Mouse (Mus musculus) embryonic facial prominence, embryonic 13.5 days (tissue): ENCODE measurements around the gene Cbfb. TPM values are rescaled to one million over a fixed set of nuclear protein-coding genes. Genes with fewer than 3 reads are reported as not detected.
A peak's percentile ranks its signal among the peaks of the same experiment; 100 is the strongest.
"Not testable (repeated sequence)": the region's sequence is repeated elsewhere in the genome, so short reads cannot be mapped to it uniquely, and the experiment has no call there.

ENCODE experiments used
- ATAC-seq: fragments of 200-750 bp; cut with Nextera tagmentation; 2 replicates; pipeline ENCODE4 v1.8.0; 2017; ENCODE audit warnings: low read depth; ENCODE audit not compliant: insufficient number of reproducible peaks, insufficient read depth, low FRiP score, low TSS enrichment
- H3K27ac ChIP-seq: fragments of 300-500 bp; sonication (generic); 2 replicates; pipeline ENCODE4 v1.5.1; 2015; ENCODE audit warnings: moderate library complexity, mild to moderate bottlenecking, inconsistent platforms
- H3K27me3 ChIP-seq: fragments of 300-500 bp; sonication (generic); 2 replicates; pipeline ENCODE4 v1.6.1; 2015; ENCODE audit warnings: mild to moderate bottlenecking, inconsistent platforms
- H3K36me3 ChIP-seq: fragments of 300-500 bp; sonication (generic); 2 replicates; pipeline ENCODE4 v1.6.1; 2015; ENCODE audit warnings: mild to moderate bottlenecking, inconsistent platforms
- H3K4me1 ChIP-seq: fragments of 300-500 bp; sonication (generic); 2 replicates; pipeline ENCODE4 v1.6.1; 2015; ENCODE audit warnings: inconsistent platforms
- H3K4me2 ChIP-seq: fragments of 300-500 bp; sonication (generic); 2 replicates; pipeline ENCODE4 v1.6.1; 2015; ENCODE audit warnings: moderate library complexity, mild to moderate bottlenecking, inconsistent platforms
- H3K4me3 ChIP-seq: fragments of 300-500 bp; sonication (generic); 2 replicates; pipeline ENCODE4 v1.5.1; 2015; ENCODE audit warnings: mild to moderate bottlenecking, inconsistent platforms
- H3K9ac ChIP-seq: fragments of 300-500 bp; sonication (generic); 2 replicates; pipeline ENCODE4 v1.6.1; 2015; ENCODE audit warnings: mild to moderate bottlenecking, inconsistent platforms
- H3K9me3 ChIP-seq: fragments of 300-500 bp; sonication (generic); 2 replicates; pipeline ENCODE4 v1.6.1; 2016; ENCODE audit warnings: inconsistent platforms
- WGBS: fragments of 180-500 bp; shearing (Covaris S2); methylation state at CpG from one replicate; pipeline ENCODE4 v1.1.7; 2015; ENCODE audit warnings: mixed read lengths; 5-methylcytosine and 5-hydroxymethylcytosine counted together
- polyA plus RNA-seq: library from polyadenylated mRNA; unstranded; fragments of >200 nt; fragmentation: Nextera tagmentation; extraction: Ambion mirVana; gene quantifications from 2 replicates; pipeline ENCODE4 v1.2.1, GENCODE M21; 2015

The Cbfb gene
- polyA plus RNA-seq, 1 experiment from 2014 or later: 102 TPM

- Histone ChIP-seq H3K9ac (no peak overlapping the region), H3K4me1 (peaks cover 30% of the 10 kb centered on the region), H3K4me2 (no peak overlapping the region), H3K36me3 (no peaks in the 10 kb centered on the region), H3K27ac (peak overlapping the region; percentile 33; the same call in 1 of the 2 replicates), H3K4me3 (no peak overlapping the region), H3K27me3 (no peaks in the 10 kb centered on the region), H3K9me3 (no peaks in the 10 kb centered on the region)
- WGBS: 15% methylated on average over 3 of the region's 3 CpGs
- no peak for ATAC-seq
Measured at GRCm38 (mm10) chr8:105161121-105161652, 9.3 kb upstream of the Cbfb start.

- no peaks in the 10 kb centered on the region for H3K27me3 ChIP-seq
- peak overlapping the region; percentile 95 for H3K27ac ChIP-seq
- no peaks in the 10 kb centered on the region for H3K9me3 ChIP-seq
- peak overlapping the region; percentile 9; the same call in 1 of the 2 replicates for H3K4me3 ChIP-seq
- H3K9ac ChIP-seq: peak overlapping the region; percentile 27; the same call in 1 of the 2 replicates
- no peaks in the 10 kb centered on the region for H3K36me3 ChIP-seq
- H3K4me2 ChIP-seq: peak overlapping the region; percentile 44
- ATAC-seq: peak; percentile 70; the same call in 1 of the 2 replicates
- peaks cover 41% of the 10 kb centered on the region for H3K4me1 ChIP-seq
- 3% methylated on average over 6 of the region's 6 CpGs for WGBS
Measured at GRCm38 (mm10) chr8:105164272-105164902, 6.1 kb upstream of the Cbfb start.

GRCm38 (mm10) chr8:105165191-105165590 lies 5.3 kb upstream of the Cbfb start:
- peak overlapping the region; percentile 44 for H3K4me2 ChIP-seq
- no peaks in the 10 kb centered on the region for H3K27me3 ChIP-seq
- H3K9me3 ChIP-seq: no peaks in the 10 kb centered on the region
- peak overlapping the region; percentile 95 for H3K27ac ChIP-seq
- no peaks in the 10 kb centered on the region for H3K36me3 ChIP-seq
- peaks cover 44% of the 10 kb centered on the region for H3K4me1 ChIP-seq
- WGBS: 80% methylated on average over 2 of the region's 2 CpGs
- no peak overlapping the region for H3K9ac ChIP-seq
- ATAC-seq: no peak
- H3K4me3 ChIP-seq: no peak overlapping the region

DNA sequence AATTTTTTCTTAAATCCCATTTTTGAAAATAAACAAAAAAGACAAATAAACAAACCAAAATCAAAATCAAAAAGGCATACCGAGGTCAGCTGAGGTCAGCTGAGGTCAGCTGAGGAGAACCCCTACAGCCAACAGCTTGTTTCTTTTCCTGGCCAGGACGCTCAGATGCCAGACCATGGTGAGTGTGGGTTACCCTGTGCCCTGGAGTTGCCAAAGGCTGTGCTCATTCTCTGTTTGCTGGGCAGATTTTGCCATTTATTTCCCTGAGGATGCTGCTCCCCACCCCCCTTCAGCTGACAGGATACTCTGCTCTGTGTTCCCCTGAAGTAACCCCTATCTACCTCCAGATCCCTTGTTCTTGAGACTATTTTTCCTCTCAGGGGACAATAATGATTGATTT lies 3.4 kb upstream of the Cbfb start:
- H3K9ac ChIP-seq: no peak overlapping the region
- WGBS: 56% methylated on average over 2 of the region's 2 CpGs
- no peak overlapping the region for H3K27ac ChIP-seq
- H3K4me3 ChIP-seq: no peak overlapping the region
- peaks cover 36% of the 10 kb centered on the region for H3K4me1 ChIP-seq
- no peaks in the 10 kb centered on the region for H3K36me3 ChIP-seq
- H3K9me3 ChIP-seq: no peaks in the 10 kb centered on the region
- H3K4me2 ChIP-seq: no peak overlapping the region
- ATAC-seq: no peak
- H3K27me3 ChIP-seq: no peaks in the 10 kb centered on the region

DNA sequence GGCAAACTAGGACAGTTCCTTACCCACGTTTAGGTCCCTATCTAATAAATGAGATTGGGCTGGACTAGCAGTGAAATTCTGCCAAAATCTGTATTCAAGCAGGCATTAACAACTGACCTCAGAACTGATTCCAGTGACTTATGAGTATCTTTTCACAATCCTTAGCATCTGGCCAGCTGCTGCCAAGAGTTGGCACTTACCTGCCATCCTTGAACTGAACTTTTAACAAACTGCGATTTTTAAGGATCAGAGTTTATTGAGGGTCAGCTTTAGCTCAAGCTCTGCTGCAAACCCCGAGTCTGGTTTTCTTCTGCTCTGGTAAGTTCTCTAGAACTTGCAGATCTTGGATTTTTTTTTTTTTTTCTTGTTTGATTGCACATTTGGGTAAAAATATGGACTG lies 892 bp upstream of the Cbfb start:
- 36% methylated on average over 3 of the region's 3 CpGs for WGBS
- ATAC-seq: no peak
- Histone ChIP-seq H3K27me3 (no peaks in the 10 kb centered on the region), H3K4me2 (peak overlapping the region; percentile 72), H3K9ac (peak overlapping the region; percentile 99; the same call in 1 of the 2 replicates), H3K4me3 (peak overlapping the region; percentile 90; the same call in 1 of the 2 replicates), H3K9me3 (no peaks in the 10 kb centered on the region), H3K36me3 (no peaks in the 10 kb centered on the region), H3K27ac (peak overlapping the region; percentile 100), H3K4me1 (peaks cover 40% of the 10 kb centered on the region)

GRCm38 (mm10) chr8:105170041-105170380 lies 463 bp upstream of the Cbfb start:
- Histone ChIP-seq H3K36me3 (0 out of 2 replicates have a peak, but pooled peaks cover under 1% of the 10 kb centered on the region), H3K4me2 (peak overlapping the region; percentile 72), H3K9ac (peak overlapping the region; percentile 99), H3K27ac (peak overlapping the region; percentile 100), H3K27me3 (no peaks in the 10 kb centered on the region), H3K4me3 (peak overlapping the region; percentile 90), H3K4me1 (peaks cover 36% of the 10 kb centered on the region), H3K9me3 (no peaks in the 10 kb centered on the region)
- ATAC-seq: no peak
- 7% methylated on average over 5 of the region's 5 CpGs for WGBS

DNA sequence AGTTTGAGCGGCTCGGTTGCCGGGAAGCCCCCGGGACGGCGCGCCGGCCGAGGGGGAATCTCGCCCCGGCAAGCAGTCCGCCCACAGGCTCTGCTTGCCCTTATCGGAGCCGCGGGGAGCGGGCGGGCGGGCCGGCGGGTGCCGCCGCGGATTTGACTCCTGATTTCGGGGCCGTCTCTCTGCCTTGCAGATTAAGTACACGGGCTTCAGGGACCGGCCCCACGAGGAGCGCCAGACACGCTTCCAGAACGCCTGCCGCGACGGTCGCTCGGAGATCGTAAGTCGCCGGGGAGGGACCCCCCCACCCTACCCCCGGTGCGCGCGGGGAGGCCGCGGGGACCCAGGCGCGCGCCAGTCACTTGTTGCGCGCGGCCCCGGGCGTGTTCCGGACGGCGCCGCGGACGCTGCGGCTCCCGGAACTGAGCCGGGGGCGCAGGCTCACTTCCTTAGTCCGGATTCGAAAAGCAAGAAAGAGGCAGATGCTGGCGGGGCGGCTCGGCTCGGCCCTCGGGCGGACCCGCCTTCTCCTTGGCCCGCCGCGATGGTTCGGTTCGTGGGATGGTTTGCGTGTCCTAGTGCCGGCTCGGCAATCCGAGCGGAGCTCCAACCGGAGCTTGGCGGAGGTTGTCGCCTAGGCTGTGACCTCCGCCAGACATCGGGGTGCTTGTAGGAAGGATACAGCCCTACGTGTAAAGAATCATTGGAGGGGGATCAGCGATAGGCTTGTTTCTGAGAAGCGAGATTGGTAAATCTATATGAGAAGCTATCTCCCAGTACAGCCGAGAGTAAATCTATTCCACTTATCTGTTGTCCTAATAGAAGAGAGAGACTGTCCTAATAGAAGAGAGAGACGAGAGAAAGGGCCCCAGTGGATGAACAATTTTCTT lies 885 bp downstream of the Cbfb start:
- H3K9me3 ChIP-seq: no peaks in the 10 kb centered on the region
- WGBS: under 1% methylated on average over 88 of the region's 92 CpGs
- H3K4me1 ChIP-seq: peaks cover 29% of the 10 kb centered on the region
- peak overlapping the region; percentile 90 for H3K4me3 ChIP-seq
- H3K27ac ChIP-seq: peak overlapping the region; percentile 100
- peaks cover 10% of the 10 kb centered on the region for H3K36me3 ChIP-seq
- H3K27me3 ChIP-seq: no peaks in the 10 kb centered on the region
- peak overlapping the region; percentile 99 for H3K9ac ChIP-seq
- ATAC-seq: 0 out of 2 replicates have a peak, but pooled peaks have one; percentile 3
- peak overlapping the region; percentile 72 for H3K4me2 ChIP-seq

- Histone ChIP-seq H3K9ac (peak overlapping the region; percentile 99), H3K4me1 (peaks cover 29% of the 10 kb centered on the region), H3K27me3 (no peaks in the 10 kb centered on the region), H3K36me3 (peaks cover 16% of the 10 kb centered on the region), H3K9me3 (no peaks in the 10 kb centered on the region), H3K27ac (peak overlapping the region; percentile 100), H3K4me3 (peak overlapping the region; percentile 90), H3K4me2 (peak overlapping the region; percentile 72)
- WGBS: 21% methylated on average over 6 of the region's 6 CpGs
- ATAC-seq: no peak
Measured at GRCm38 (mm10) chr8:105172003-105172362, 1.5 kb downstream of the Cbfb start.

GRCm38 (mm10) chr8:105175287-105175686 lies 4.8 kb downstream of the Cbfb start:
- H3K4me2 ChIP-seq, H3K4me3 ChIP-seq, ATAC-seq, H3K9me3 ChIP-seq, H3K27ac ChIP-seq, H3K9ac ChIP-seq, H3K27me3 ChIP-seq: not testable (repeated sequence)
- WGBS: 94% methylated on average over 3 of the region's 3 CpGs
- Histone ChIP-seq H3K4me1 (peaks cover 17% of the 10 kb centered on the region), H3K36me3 (peaks cover 28% of the 10 kb centered on the region)

DNA sequence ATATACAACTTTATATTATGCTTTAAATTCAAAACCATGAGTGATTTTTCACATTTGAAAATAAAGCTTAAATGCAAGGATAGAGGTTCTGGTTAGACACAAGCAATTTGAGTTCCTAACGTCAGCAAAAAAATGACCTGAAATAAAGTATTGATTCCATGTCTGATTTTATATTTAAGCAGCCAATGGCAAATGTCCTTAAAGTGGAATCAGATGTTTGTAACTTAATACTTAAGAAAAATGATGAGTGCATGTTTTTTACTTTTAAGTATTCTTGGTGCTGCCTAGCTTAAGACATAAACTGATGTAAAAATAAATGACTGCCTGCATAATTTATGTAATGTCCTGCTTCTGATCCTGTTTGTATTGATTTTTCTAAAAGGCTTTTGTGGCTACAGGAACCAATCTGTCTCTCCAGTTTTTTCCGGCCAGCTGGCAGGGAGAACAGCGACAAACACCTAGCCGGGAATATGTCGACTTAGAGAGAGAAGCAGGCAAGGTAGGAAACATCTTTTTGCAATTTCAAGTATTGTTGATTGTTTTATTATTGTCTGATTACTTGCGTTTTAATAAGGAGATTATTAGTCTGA lies 7.8 kb downstream of the Cbfb start:
- Histone ChIP-seq H3K36me3 (peaks cover 48% of the 10 kb centered on the region), H3K9ac (no peak overlapping the region), H3K27ac (peak overlapping the region; percentile 64; the same call in 1 of the 2 replicates), H3K27me3 (no peaks in the 10 kb centered on the region), H3K4me3 (no peak overlapping the region), H3K9me3 (no peaks in the 10 kb centered on the region), H3K4me1 (peaks cover 16% of the 10 kb centered on the region), H3K4me2 (no peak overlapping the region; the same call in 1 of the 2 replicates)
- WGBS: 31% methylated on average over 6 of the region's 6 CpGs
- ATAC-seq: no peak

DNA sequence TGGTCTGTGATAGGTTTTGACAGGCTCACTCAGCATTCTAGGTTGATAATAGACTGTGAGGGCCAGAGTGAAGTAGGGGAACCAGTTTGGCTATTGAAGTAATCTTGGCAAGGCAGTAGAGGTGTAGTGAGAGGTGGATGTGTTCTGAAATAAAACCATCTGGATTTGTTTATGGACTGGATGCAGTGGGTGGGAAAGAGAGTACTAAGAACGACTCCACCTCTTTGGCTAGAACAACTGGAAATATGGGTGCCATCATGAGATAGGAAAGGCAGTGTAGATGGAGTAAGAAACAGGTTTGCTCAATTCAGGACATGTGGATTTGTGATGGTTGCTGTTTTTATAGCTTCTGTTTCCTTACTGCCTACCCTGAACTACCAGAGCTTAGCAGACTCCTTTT lies 11.7 kb downstream of the Cbfb start:
- H3K4me2 ChIP-seq: no peak overlapping the region
- 29% methylated on average over 1 of the region's 1 CpGs for WGBS

More for the DNA sequence above, 11.7 kb downstream of the Cbfb start:
- H3K4me1 ChIP-seq: peaks cover 7% of the 10 kb centered on the region
- peaks cover 43% of the 10 kb centered on the region for H3K36me3 ChIP-seq
- no peak overlapping the region for H3K9ac ChIP-seq
- no peak overlapping the region for H3K4me3 ChIP-seq
- no peak for ATAC-seq
- H3K9me3 ChIP-seq: no peaks in the 10 kb centered on the region
- no peaks in the 10 kb centered on the region for H3K27me3 ChIP-seq
- H3K27ac ChIP-seq: no peak overlapping the region
